Mouse (Mus musculus) lung, embryonic 15.5 days (tissue): Measurements from ENCODE around the gene Gli2. TPM values are rescaled to one million over a fixed set of nuclear protein-coding genes. Genes with fewer than 3 reads are reported as not detected.

Experiments
- ATAC-seq: fragments of 200-750 bp; cut with Nextera tagmentation; 2 replicates; pipeline ENCODE4 v1.8.0; 2017; ENCODE audit warnings: moderate number of reproducible peaks, borderline replicate concordance; ENCODE audit not compliant: low FRiP score, low TSS enrichment; ENCODE audit errors: extremely low read depth
- H3K27ac ChIP-seq: fragments of 300-500 bp; sonication (generic); 2 replicates; pipeline ENCODE4 v1.5.1; 2015; ENCODE audit warnings: moderate library complexity, mild to moderate bottlenecking, inconsistent platforms
- H3K27me3 ChIP-seq: fragments of 300-500 bp; sonication (generic); 2 replicates; pipeline ENCODE4 v1.6.1; 2015; ENCODE audit warnings: inconsistent platforms
- H3K36me3 ChIP-seq: fragments of 300-500 bp; sonication (generic); 2 replicates; pipeline ENCODE4 v1.6.1; 2015; ENCODE audit warnings: inconsistent platforms
- H3K4me1 ChIP-seq: fragments of 300-500 bp; sonication (generic); 2 replicates; pipeline ENCODE4 v1.6.1; 2015; ENCODE audit warnings: inconsistent platforms
- H3K4me2 ChIP-seq: fragments of 300-500 bp; sonication (generic); 2 replicates; pipeline ENCODE4 v1.6.1; 2015; ENCODE audit warnings: inconsistent platforms, mild to moderate bottlenecking, moderate library complexity
- H3K4me3 ChIP-seq: fragments of 300-500 bp; sonication (generic); 2 replicates; pipeline ENCODE4 v1.5.1; 2015; ENCODE audit warnings: mild to moderate bottlenecking, inconsistent platforms
- H3K9ac ChIP-seq: fragments of 300-500 bp; sonication (generic); 2 replicates; pipeline ENCODE4 v1.6.1; 2015; ENCODE audit warnings: inconsistent platforms
- H3K9me3 ChIP-seq: fragments of 300-500 bp; sonication (generic); 2 replicates; pipeline ENCODE4 v1.6.1; 2016; ENCODE audit warnings: inconsistent platforms
- WGBS: fragments of 180-500 bp; shearing (Covaris S2); methylation state at CpG from one replicate; pipeline ENCODE4 v1.1.7; 2015; 5-methylcytosine and 5-hydroxymethylcytosine counted together
- polyA plus RNA-seq: library from polyadenylated mRNA; unstranded; fragments of >200 nt; fragmentation: Nextera tagmentation; extraction: Ambion mirVana; gene quantifications from 2 replicates; pipeline ENCODE4 v1.2.1, GENCODE M21; 2015

The Gli2 gene
- polyA plus RNA-seq, 1 experiment from 2014 or later = 7.5 TPM

DNA sequence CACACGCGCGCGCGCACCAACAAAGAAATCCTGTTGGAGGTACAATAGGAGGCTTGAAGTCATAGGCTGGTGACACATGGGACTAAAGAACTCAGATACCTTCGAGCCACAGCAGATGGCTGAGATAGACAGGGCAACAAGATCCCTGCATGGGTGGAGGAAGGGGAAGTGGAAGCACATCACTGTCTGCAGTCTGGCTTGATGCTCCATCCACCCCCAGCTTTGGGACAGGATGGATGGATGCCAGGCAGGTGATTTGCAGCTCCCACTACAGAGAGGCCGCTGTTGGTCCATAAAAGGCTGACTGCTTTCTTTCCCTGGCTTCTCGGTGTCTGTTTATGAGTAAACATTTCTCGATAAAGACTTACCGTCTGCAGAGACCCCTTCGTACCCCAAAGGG, 65.9 kb downstream of the Gli2 start:
- Histone ChIP-seq H3K27me3 (0 out of 2 replicates have a peak, but pooled peaks cover 4% of the 10 kb centered on the region), H3K36me3 (no peaks in the 10 kb centered on the region), H3K9me3 (no peaks in the 10 kb centered on the region), H3K4me2 (no peak overlapping the region), H3K4me3 (no peak overlapping the region), H3K9ac (no peak overlapping the region), H3K4me1 (peaks cover 35% of the 10 kb centered on the region), H3K27ac (no peak overlapping the region)
- no peak for ATAC-seq
- 86% methylated on average over 11 of the region's 11 CpGs for WGBS

DNA sequence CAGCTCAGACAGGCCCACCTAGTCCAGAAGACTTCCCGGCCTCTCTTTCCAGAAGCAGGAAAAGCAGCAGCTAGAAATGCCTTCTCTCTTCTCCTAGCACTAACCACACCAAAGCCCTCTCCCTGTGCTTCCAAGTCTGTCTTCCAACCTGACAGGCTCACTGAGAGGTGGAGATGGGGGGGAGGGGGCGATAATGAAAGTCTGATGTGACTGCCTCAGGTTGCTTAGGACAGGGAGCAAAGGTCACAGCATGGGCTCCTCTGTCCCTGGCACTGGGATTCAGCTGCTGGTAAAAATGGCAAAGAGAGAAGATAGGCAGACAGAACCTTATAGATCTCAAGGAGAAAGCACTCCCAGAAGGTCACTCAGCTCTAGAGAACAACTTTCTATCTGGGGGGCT, 70.0 kb downstream of the Gli2 start:
- H3K27ac ChIP-seq = peak overlapping the region; percentile 93
- peaks cover 55% of the 10 kb centered on the region for H3K4me1 ChIP-seq
- H3K36me3 ChIP-seq = no peaks in the 10 kb centered on the region
- WGBS = 47% methylated on average over 2 of the region's 2 CpGs
- H3K9ac ChIP-seq = no peak overlapping the region
- 0 out of 2 replicates have a peak, but pooled peaks cover 4% of the 10 kb centered on the region for H3K27me3 ChIP-seq
- H3K4me3 ChIP-seq = no peak overlapping the region
- H3K9me3 ChIP-seq = no peaks in the 10 kb centered on the region
- no peak overlapping the region for H3K4me2 ChIP-seq
- ATAC-seq = no peak

DNA sequence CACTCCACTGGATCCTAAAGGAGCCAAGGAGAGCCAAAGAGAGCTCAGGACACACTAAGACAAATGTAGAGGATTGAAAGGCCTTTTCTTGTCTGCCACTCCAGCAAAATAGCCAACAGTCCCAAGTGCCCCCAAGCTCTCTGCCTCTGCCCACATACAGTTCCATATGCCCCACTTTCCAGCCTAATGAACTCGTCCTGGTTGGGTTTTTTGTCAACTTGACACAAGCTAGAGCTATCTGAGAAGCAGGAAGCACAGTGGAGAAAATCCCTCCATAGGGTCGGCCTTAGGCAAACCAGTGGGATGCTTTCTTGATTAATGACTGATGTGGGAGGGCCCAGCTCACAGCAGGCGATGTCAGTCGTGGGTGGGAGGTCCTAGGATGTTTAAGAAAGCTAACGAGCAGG, 70.6 kb downstream of the Gli2 start:
- WGBS = 8% methylated on average over 5 of the region's 5 CpGs
- H3K4me3 ChIP-seq = no peak overlapping the region
- H3K9ac ChIP-seq = no peak overlapping the region
- no peaks in the 10 kb centered on the region for H3K36me3 ChIP-seq
- H3K27ac ChIP-seq = peak overlapping the region; percentile 93
- 0 out of 2 replicates have a peak, but pooled peaks cover 4% of the 10 kb centered on the region for H3K27me3 ChIP-seq
- H3K9me3 ChIP-seq = no peaks in the 10 kb centered on the region
- H3K4me2 ChIP-seq = peak overlapping the region; percentile 45
- peak; percentile 60; the same call in 1 of the 2 replicates for ATAC-seq
- H3K4me1 ChIP-seq = peaks cover 56% of the 10 kb centered on the region

DNA sequence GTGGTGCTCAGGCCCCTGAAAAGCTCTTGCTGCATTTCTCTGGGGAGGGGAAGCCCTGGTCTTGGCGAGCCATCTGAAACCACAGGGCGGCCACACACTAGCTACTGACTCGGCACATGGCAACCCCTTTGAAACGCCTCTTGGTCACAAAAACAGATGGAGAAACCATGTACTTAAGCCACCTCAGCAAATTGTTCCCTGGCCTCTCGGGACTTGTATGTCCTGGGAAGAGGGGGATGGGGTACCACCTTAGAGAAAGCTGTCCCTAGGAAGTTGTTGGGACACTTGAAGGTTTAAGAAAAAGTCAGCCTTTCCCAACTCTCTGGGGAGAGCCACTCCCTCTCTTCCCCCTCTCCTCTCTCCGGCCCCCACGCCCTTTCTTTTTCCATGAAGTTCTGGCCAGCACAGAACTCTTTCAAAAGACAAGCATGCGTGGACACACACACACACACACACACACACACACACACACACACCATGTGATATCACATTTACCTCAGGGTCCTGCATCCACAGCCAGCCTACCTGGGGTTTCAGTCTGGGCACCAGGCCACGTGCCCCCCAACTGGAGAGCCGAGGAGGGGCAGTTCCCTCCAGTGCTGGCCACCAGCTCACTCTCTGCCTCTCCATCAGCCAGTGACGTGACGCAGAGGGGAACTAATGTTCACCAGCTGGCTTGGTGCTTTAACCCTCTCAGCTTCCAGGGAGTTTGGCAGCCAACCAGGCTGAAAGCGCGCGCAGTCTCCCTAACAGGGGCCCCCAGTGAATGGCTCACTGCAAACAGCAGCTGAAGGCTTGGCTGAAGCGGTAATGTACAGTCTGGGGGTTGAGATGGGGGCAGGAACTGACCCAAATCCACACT, 71.2 kb downstream of the Gli2 start:
- H3K9me3 ChIP-seq = no peaks in the 10 kb centered on the region
- no peak overlapping the region for H3K9ac ChIP-seq
- H3K4me3 ChIP-seq = peak overlapping the region; percentile 22
- peak overlapping the region; percentile 93 for H3K27ac ChIP-seq
- no peaks in the 10 kb centered on the region for H3K36me3 ChIP-seq
- peak overlapping the region; percentile 45 for H3K4me2 ChIP-seq
- H3K4me1 ChIP-seq = peaks cover 58% of the 10 kb centered on the region
- ATAC-seq = peak; percentile 92
- 0 out of 2 replicates have a peak, but pooled peaks cover 4% of the 10 kb centered on the region for H3K27me3 ChIP-seq
- 14% methylated on average over 16 of the region's 16 CpGs for WGBS

DNA sequence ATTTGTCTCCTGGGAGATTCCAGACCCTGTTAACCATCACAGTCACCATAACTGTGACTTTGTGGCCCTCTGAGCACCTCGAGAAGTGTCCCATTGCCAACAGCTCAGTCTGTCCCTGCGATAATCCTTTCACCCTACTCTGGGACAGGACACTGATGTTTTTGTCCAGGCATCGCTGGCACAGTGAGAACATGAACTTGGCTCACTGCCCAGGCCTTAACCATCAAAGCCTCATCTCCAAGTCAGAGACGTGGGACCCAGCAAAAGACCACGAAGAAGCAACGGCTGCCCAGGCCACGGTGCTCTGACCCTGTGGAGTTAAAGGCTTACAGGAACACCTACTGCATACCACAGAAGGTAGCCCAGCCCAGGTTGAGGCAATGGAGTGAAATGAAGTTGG, 72.8 kb downstream of the Gli2 start:
- H3K27ac ChIP-seq = 0 out of 2 replicates have a peak overlapping the region, but pooled peaks have one; percentile 93
- WGBS = 36% methylated on average over 7 of the region's 7 CpGs
- H3K4me3 ChIP-seq = no peak overlapping the region
- H3K9me3 ChIP-seq = no peaks in the 10 kb centered on the region
- no peak for ATAC-seq
- H3K9ac ChIP-seq = no peak overlapping the region
- H3K36me3 ChIP-seq = no peaks in the 10 kb centered on the region
- 0 out of 2 replicates have a peak, but pooled peaks cover 4% of the 10 kb centered on the region for H3K27me3 ChIP-seq
- H3K4me2 ChIP-seq = peak overlapping the region; percentile 45
- H3K4me1 ChIP-seq = peaks cover 72% of the 10 kb centered on the region

DNA sequence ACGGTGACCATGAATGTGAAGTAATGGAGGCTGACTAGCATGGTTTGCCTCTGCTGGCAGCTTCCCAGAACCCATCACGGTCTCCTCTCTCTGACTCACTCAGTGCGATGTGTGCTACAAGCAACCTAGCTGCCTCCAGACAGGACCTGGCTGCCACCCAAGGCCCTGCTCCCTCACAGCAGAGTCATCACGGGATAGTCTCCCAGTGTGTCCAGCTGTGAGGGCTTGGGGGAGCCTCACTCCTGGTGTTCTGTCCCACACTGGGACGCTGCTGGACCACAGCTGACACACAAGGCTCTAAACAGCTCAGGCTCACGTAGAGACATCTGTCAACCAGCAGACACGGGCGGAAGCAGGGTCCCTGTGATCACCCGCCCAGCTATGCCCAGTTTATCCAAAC, 76.8 kb downstream of the Gli2 start:
- Histone ChIP-seq H3K4me1 (peaks cover 38% of the 10 kb centered on the region), H3K9ac (no peak overlapping the region), H3K27me3 (no peaks in the 10 kb centered on the region), H3K9me3 (no peaks in the 10 kb centered on the region), H3K4me2 (no peak overlapping the region), H3K36me3 (0 out of 2 replicates have a peak, but pooled peaks cover 7% of the 10 kb centered on the region), H3K4me3 (no peak overlapping the region), H3K27ac (peak overlapping the region; percentile 73)
- peak; percentile 96 for ATAC-seq
- 33% methylated on average over 9 of the region's 9 CpGs for WGBS

DNA sequence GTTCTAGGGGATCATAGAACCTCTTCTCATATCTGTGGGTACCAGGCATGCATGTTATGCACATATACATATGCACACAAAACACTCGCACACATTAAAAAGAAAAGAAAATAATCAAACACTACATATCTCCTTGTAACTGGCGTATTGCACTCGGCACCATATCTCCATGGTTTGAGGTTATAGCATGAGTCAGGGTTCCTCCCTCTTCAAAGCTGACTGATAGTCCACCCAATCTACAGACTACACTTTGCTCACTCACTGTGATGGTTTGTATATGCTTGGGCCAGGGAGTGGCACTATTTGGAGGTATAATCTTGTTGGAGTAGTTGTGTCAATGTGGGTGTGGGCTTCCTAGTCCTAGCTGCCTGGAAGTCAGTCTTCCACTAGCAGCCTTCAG, 78.0 kb downstream of the Gli2 start:
- no peak overlapping the region for H3K9ac ChIP-seq
- no peaks in the 10 kb centered on the region for H3K27me3 ChIP-seq
- H3K36me3 ChIP-seq = 0 out of 2 replicates have a peak, but pooled peaks cover 12% of the 10 kb centered on the region
- WGBS = 89% methylated on average over 3 of the region's 3 CpGs
- H3K9me3 ChIP-seq = no peaks in the 10 kb centered on the region
- no peak overlapping the region for H3K27ac ChIP-seq
- peaks cover 25% of the 10 kb centered on the region for H3K4me1 ChIP-seq
- no peak overlapping the region for H3K4me3 ChIP-seq
- no peak overlapping the region for H3K4me2 ChIP-seq
- no peak for ATAC-seq

DNA sequence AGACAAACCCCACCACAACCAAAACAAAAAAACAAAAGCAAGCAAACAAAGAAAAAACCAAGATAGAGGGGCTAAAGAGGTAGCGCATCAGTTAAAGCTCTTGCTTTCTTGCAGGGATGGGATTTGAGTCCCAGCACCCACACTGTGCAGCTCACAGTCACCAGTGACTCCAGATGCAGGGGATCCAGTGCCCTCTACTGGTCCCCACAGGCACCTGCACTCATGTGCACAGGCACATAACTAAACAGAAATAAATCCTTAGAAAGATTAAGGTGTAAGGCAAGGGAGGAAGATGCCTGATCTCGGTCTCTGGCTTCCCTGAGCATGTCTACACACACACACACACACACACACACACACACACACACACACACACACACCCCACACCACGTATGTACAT, 83.4 kb downstream of the Gli2 start:
- H3K4me3 ChIP-seq = no peak overlapping the region
- H3K4me1 ChIP-seq = no peaks in the 10 kb centered on the region
- no peak overlapping the region for H3K27ac ChIP-seq
- H3K9ac ChIP-seq = no peak overlapping the region
- H3K36me3 ChIP-seq = 0 out of 2 replicates have a peak, but pooled peaks cover 12% of the 10 kb centered on the region
- WGBS = 91% methylated on average over 2 of the region's 3 CpGs
- H3K4me2 ChIP-seq = no peak overlapping the region
- no peaks in the 10 kb centered on the region for H3K9me3 ChIP-seq
- no peak for ATAC-seq
- peaks cover 4% of the 10 kb centered on the region; the same call in 1 of the 2 replicates for H3K27me3 ChIP-seq

DNA sequence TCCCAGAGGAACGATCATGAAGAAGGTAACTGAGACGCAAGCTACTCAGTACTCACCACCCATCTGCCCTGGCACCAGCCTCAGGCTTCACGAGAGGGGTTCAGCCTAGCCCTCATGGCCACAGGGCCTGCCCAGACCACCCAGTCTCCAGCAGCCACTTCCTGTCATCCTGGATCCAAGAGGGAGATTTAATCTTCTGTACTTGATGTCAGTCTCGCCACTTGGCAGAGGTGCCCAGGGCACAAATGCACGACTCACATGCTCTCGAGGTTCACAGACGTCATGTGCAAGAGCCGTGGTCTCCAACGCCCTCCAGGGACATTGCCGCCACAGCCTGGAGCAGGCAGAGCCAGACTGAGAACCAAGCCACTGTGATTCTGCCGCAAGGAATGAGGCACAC, 84.0 kb downstream of the Gli2 start:
- Histone ChIP-seq H3K9ac (no peak overlapping the region), H3K4me3 (no peak overlapping the region), H3K4me2 (no peak overlapping the region), H3K36me3 (0 out of 2 replicates have a peak, but pooled peaks cover 12% of the 10 kb centered on the region), H3K4me1 (no peaks in the 10 kb centered on the region), H3K27me3 (peaks cover 4% of the 10 kb centered on the region; the same call in 1 of the 2 replicates), H3K27ac (no peak overlapping the region), H3K9me3 (no peaks in the 10 kb centered on the region)
- WGBS = 65% methylated on average over 11 of the region's 11 CpGs
- ATAC-seq = no peak

DNA sequence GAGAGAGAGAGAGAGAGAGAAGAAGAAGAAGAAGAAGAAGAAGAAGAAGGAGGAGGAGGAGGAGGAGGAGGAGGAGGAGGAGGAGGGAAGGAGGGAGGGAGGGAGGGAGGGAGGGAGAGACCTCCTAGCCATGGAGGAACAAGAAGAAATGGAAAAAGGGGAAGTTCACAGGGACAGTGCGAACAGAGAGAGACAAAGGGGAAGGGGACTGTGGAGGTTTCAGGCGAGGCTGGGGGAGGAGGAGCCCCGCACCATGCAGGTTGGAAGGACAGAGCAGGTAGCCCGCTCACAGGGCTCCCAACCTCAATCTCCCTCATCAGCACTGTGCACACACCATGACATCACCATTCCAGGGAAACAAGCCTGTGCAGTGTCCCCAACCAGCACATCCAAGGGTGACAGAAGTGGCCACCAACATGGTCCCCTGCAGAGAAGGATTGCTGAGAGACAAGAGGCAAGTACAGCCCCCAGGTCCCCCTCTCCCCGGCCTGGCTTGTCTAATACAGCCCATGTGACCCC, 84.7 kb downstream of the Gli2 start:
- H3K9ac ChIP-seq = no peak overlapping the region
- 80% methylated on average over 5 of the region's 5 CpGs for WGBS
- H3K4me1 ChIP-seq = no peaks in the 10 kb centered on the region
- ATAC-seq = 0 out of 2 replicates have a peak, but pooled peaks have one; percentile 36
- H3K27me3 ChIP-seq = peaks cover 4% of the 10 kb centered on the region; the same call in 1 of the 2 replicates
- no peak overlapping the region for H3K4me3 ChIP-seq
- H3K27ac ChIP-seq = no peak overlapping the region
- H3K9me3 ChIP-seq = no peaks in the 10 kb centered on the region
- 0 out of 2 replicates have a peak, but pooled peaks cover 12% of the 10 kb centered on the region for H3K36me3 ChIP-seq
- no peak overlapping the region for H3K4me2 ChIP-seq

DNA sequence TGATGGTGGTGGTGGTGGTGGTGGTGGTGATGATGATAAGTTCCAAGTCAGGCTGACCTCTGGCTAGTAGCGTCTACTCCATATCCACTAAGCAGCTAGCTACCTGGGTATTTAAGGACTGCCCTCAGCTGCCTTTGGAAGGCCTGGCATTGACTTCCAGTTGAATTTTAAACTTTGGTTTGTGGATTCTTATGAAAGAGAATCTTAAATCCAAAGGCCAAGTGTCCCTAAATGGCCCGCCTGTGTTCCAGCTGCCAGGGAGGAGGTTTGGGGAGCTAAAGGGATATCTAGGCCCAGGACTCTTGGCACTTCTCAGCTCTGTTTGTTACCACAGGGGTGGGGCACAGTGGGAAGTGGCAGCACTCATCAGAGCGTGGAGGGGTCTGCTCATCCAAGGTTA, 85.4 kb downstream of the Gli2 start:
- 84% methylated on average over 3 of the region's 3 CpGs for WGBS
- ATAC-seq = no peak
- no peak overlapping the region for H3K4me3 ChIP-seq

DNA sequence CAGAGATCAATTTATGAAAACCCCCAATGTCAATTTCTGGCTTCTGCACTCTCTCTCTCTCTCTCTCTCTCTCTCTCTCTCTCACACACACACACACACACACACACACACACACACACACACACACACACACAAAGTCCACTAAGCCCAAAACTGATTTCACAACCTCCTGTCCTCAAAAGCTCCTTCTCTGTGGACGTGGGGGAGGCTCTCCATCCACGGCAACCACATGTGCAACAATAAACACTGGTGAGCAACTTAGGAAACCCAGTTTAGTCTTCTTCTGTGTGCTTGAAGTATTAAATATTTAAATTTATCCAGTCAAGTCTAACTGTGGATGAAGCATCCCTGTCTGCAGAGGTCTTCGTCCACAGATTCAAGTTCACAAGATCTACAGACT, 86.1 kb downstream of the Gli2 start:
- Histone ChIP-seq H3K9ac (no peak overlapping the region), H3K36me3 (0 out of 2 replicates have a peak, but pooled peaks cover 7% of the 10 kb centered on the region), H3K9me3 (no peaks in the 10 kb centered on the region), H3K4me2 (no peak overlapping the region), H3K4me1 (no peaks in the 10 kb centered on the region), H3K27ac (no peak overlapping the region), H3K4me3 (no peak overlapping the region), H3K27me3 (peaks cover 4% of the 10 kb centered on the region; the same call in 1 of the 2 replicates)
- no peak for ATAC-seq
- 60% methylated on average over 3 of the region's 3 CpGs for WGBS

More for the DNA sequence above, 85.4 kb downstream of the Gli2 start:
- Histone ChIP-seq H3K27me3 (peaks cover 4% of the 10 kb centered on the region; the same call in 1 of the 2 replicates), H3K9me3 (no peaks in the 10 kb centered on the region), H3K4me1 (no peaks in the 10 kb centered on the region), H3K4me2 (no peak overlapping the region), H3K9ac (no peak overlapping the region), H3K27ac (no peak overlapping the region), H3K36me3 (0 out of 2 replicates have a peak, but pooled peaks cover 9% of the 10 kb centered on the region)
